ENCODE assay signal across 8 mouse cellular contexts in the genomic region with DNA sequence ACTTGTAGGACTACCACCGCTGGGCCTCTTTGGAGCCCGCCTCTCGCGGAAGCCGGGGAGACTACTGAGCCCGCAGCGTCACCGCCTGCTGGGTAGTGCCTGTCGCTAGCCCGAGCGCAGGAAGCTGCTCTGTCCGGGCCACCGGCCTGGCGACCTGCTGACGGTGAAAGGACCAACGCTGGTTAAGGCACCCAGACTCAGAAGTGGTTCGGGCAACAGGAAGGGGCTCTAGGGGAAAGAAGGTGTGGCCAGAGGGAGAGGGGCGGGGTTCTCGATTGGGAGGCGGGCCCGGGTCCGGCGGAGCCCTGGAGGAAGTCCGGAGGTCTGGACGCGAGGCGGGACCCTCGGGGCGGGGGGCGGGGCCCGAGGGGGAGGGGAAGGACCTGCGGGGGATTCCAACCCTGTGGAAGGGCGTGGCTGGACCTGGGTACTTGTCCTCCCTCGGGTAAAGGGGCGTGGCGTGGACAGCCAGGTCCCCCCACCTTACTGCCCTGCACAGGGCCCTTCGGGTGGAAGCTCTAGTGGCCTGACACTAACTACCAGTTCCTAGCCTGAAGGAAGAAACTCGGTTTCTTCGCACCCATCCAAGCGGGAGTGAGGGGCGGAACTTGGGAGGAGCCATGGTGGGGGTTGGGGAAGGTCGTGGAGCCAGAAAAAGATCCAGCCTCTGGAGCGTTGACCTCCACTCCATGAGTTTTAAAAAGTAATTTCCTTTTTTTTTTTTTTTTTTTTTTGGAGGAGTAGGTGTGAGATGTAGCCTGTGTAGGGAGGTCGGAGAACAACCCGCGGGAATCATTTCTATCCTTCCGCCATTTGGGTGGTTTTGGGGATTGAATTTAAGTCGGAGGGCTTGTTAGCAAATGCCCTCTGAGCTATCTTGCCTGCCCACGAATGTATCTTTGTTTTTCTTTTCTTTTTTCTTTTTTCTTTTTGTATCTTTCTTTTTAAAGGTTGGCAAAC. TPM values are rescaled to one million over a fixed set of nuclear protein-coding genes. Genes with fewer than 3 reads are reported as not detected.
DNase-seq lines count a peak whose midpoint lies in the region; ATAC-seq lines count a peak whose summit lies in the region.

No protein-coding gene starts in this region.

- peak overlapping the region; percentile 84 for H3K9ac ChIP-seq in heart, embryonic 14.5 days (ENCODE audit: low read length)
- H3K9ac ChIP-seq in neural tube, embryonic 13.5 days = peak overlapping the region; percentile 72

- peak; percentile 96 for DNase-seq in kidney, postnatal 10 days
- DNase-seq in lung, adult 18-20 months = peak; percentile 94 to 96
- peak; percentile 91 for DNase-seq in testis, postnatal 14 days (ENCODE audit: low spot score)

- peak overlapping the region; percentile 91 for H3K27ac ChIP-seq in brown adipose tissue, adult 24 weeks (replicated peaks; ENCODE audit: low read depth, low read length)
- H3K27ac ChIP-seq in heart, embryonic 14.5 days (replicated peaks in 1 of 2; ENCODE audit: control insufficient read depth in 1 of 2, insufficient read depth in 1 of 2, low read depth in 2 of 2, low read length in 2 of 2) = peak overlapping the region; percentile 87 to 95
- H3K27ac ChIP-seq in neural tube, embryonic 13.5 days (replicated peaks) = peak overlapping the region; percentile 71

- peaks cover 6% of the 10 kb centered on the region; the same call in 1 of the 2 replicates for H3K4me1 ChIP-seq in brown adipose tissue, adult 24 weeks (ENCODE audit: control insufficient read depth, insufficient read depth, insufficient read length, low read length)
- peaks cover 41 to 44% of the 10 kb centered on the region in 2 experiments for H3K4me1 ChIP-seq in heart, embryonic 14.5 days (ENCODE audit: control insufficient read depth in 2 of 2, insufficient read depth in 2 of 2, low read length in 2 of 2)
- H3K4me1 ChIP-seq in neural tube, embryonic 13.5 days (replicated peaks) = peaks cover 23% of the 10 kb centered on the region

- ATAC-seq in CD4-positive, CD25-positive, alpha-beta regulatory T cell, adult 4 months = peak; percentile 79
- peak; percentile 55; the same call in 1 of the 2 replicates for ATAC-seq in erythroid progenitor cell, adult 5-6 weeks (replicated peaks; ENCODE audit: low FRiP score, poor library complexity, severe bottlenecking)
- peak; percentile 84 for ATAC-seq in heart, embryonic 14.5 days (ENCODE audit: insufficient number of reproducible peaks, insufficient read depth, low FRiP score, low read depth)
- ATAC-seq in neural tube, embryonic 13.5 days (ENCODE audit: low read depth) = peak; percentile 52

- H3K36me3 ChIP-seq in heart, embryonic 14.5 days (ENCODE audit: control insufficient read depth, insufficient read depth, low read length) = no peaks in the 10 kb centered on the region
- H3K36me3 ChIP-seq in neural tube, embryonic 13.5 days = no peaks in the 10 kb centered on the region

- no peaks in the 10 kb centered on the region for H3K27me3 ChIP-seq in heart, embryonic 14.5 days (ENCODE audit: control insufficient read depth, insufficient read depth, low read length)
- H3K27me3 ChIP-seq in neural tube, embryonic 13.5 days = no peaks in the 10 kb centered on the region

- WGBS in heart, embryonic 14.5 days = 2% methylated on average over 48 of the region's 49 CpGs
- WGBS in neural tube, embryonic 13.5 days = under 1% methylated on average over 49 of the region's 49 CpGs

- peak overlapping the region; percentile 63 for H3K4me2 ChIP-seq in heart, embryonic 14.5 days (ENCODE audit: low read length)
- peak overlapping the region; percentile 86 for H3K4me2 ChIP-seq in neural tube, embryonic 13.5 days

- peak overlapping the region; percentile 82 for H3K4me3 ChIP-seq in brown adipose tissue, adult 24 weeks (ENCODE audit: insufficient read depth, low read depth, low read length)
- peak overlapping the region; percentile 58 to 77 for H3K4me3 ChIP-seq in heart, embryonic 14.5 days (ENCODE audit: control insufficient read depth in 1 of 2, insufficient read depth in 1 of 2, low read depth in 1 of 2, low read length in 2 of 2)
- H3K4me3 ChIP-seq in neural tube, embryonic 13.5 days = peak overlapping the region; percentile 52

- H3K9me3 ChIP-seq in heart, embryonic 14.5 days (ENCODE audit: control insufficient read depth, low read length) = no peaks in the 10 kb centered on the region
- no peaks in the 10 kb centered on the region for H3K9me3 ChIP-seq in neural tube, embryonic 13.5 days

RNA-seq across cellular contexts. Expression of a gene that starts 9.9 kb away (rescaled TPM):
- not detected for polyA plus RNA-seq in CD4-positive, CD25-positive, alpha-beta regulatory T cell, adult 4 months (2017; shearing (Covaris generic))
- not detected in 2 replicates for polyA plus RNA-seq in brown adipose tissue, adult 24 weeks (2012; ENCODE audit: insufficient read depth, insufficient read length, missing spikeins)
- total RNA-seq in erythroid progenitor cell, adult 5-6 weeks (2015; ENCODE audit: low replicate concordance) = 7.5 TPM in 1 of 2 replicates, not detected in the other
- total RNA-seq in erythroid progenitor cell, adult 5-6 weeks (2017; ENCODE audit: low replicate concordance) = not detected in 2 replicates
- not detected in 2 replicates for polyA plus RNA-seq in heart, embryonic 14.5 days (2014; fragmentation: Nextera tagmentation; extraction: Ambion mirVana)
- polyA plus RNA-seq in neural tube, embryonic 13.5 days (2015; fragmentation: Nextera tagmentation; extraction: Ambion mirVana) = not detected in 2 replicates

RNA-seq across cellular contexts. Expression of a gene that starts 10.1 kb away (rescaled TPM):
- polyA plus RNA-seq in CD4-positive, CD25-positive, alpha-beta regulatory T cell, adult 4 months (2017; shearing (Covaris generic)) = not detected
- polyA plus RNA-seq in brown adipose tissue, adult 24 weeks (2012; ENCODE audit: insufficient read depth, insufficient read length, missing spikeins) = not detected in 2 replicates
- total RNA-seq in erythroid progenitor cell, adult 5-6 weeks (2015; ENCODE audit: low replicate concordance) = not detected in 2 replicates
- not detected in 2 replicates for total RNA-seq in erythroid progenitor cell, adult 5-6 weeks (2017; ENCODE audit: low replicate concordance)
- polyA plus RNA-seq in heart, embryonic 14.5 days (2014; fragmentation: Nextera tagmentation; extraction: Ambion mirVana) = not detected in 2 replicates
- polyA plus RNA-seq in neural tube, embryonic 13.5 days (2015; fragmentation: Nextera tagmentation; extraction: Ambion mirVana) = not detected in 2 replicates

RNA-seq across cellular contexts. Expression of a gene that starts 12.5 kb away (rescaled TPM):
- polyA plus RNA-seq in CD4-positive, CD25-positive, alpha-beta regulatory T cell, adult 4 months (2017; shearing (Covaris generic)) = 1 to 10 TPM; 2.3 to 2.6 TPM
- 3.5 and 4.9 TPM in 2 replicates for polyA plus RNA-seq in brown adipose tissue, adult 24 weeks (2012; ENCODE audit: insufficient read depth, insufficient read length, missing spikeins)
- total RNA-seq in erythroid progenitor cell, adult 5-6 weeks (2015; ENCODE audit: low replicate concordance) = 13.8 and 16.9 TPM in 2 replicates
- 4.4 and 10.6 TPM in 2 replicates for total RNA-seq in erythroid progenitor cell, adult 5-6 weeks (2017; ENCODE audit: low replicate concordance)
- polyA plus RNA-seq in heart, embryonic 14.5 days (2014; fragmentation: Nextera tagmentation; extraction: Ambion mirVana) = 301 and 313 TPM in 2 replicates
- polyA plus RNA-seq in neural tube, embryonic 13.5 days (2015; fragmentation: Nextera tagmentation; extraction: Ambion mirVana) = 1,745 and 1,831 TPM in 2 replicates

RNA-seq across cellular contexts. Expression of a gene that starts 39.5 kb away (rescaled TPM):
- polyA plus RNA-seq in CD4-positive, CD25-positive, alpha-beta regulatory T cell, adult 4 months (2017; shearing (Covaris generic)) = 10 to 100 TPM; 30.8 to 37.9 TPM
- polyA plus RNA-seq in brown adipose tissue, adult 24 weeks (2012; ENCODE audit: insufficient read depth, insufficient read length, missing spikeins) = 24.8 and 35.7 TPM in 2 replicates
- 127 and 193 TPM in 2 replicates for total RNA-seq in erythroid progenitor cell, adult 5-6 weeks (2015; ENCODE audit: low replicate concordance)
- 200 and 208 TPM in 2 replicates for total RNA-seq in erythroid progenitor cell, adult 5-6 weeks (2017; ENCODE audit: low replicate concordance)
- polyA plus RNA-seq in heart, embryonic 14.5 days (2014; fragmentation: Nextera tagmentation; extraction: Ambion mirVana) = 23.2 and 25.5 TPM in 2 replicates
- polyA plus RNA-seq in neural tube, embryonic 13.5 days (2015; fragmentation: Nextera tagmentation; extraction: Ambion mirVana) = 34.8 and 38.1 TPM in 2 replicates

RNA-seq across cellular contexts. Expression of a gene that starts 41.6 kb away (rescaled TPM):
- polyA plus RNA-seq in CD4-positive, CD25-positive, alpha-beta regulatory T cell, adult 4 months (2017; shearing (Covaris generic)) = 100 to 1,000 TPM; 270 to 328 TPM
- polyA plus RNA-seq in brown adipose tissue, adult 24 weeks (2012; ENCODE audit: insufficient read depth, insufficient read length, missing spikeins) = 46.2 and 49.1 TPM in 2 replicates
- total RNA-seq in erythroid progenitor cell, adult 5-6 weeks (2015; ENCODE audit: low replicate concordance) = 100 and 125 TPM in 2 replicates
- total RNA-seq in erythroid progenitor cell, adult 5-6 weeks (2017; ENCODE audit: low replicate concordance) = 102 and 111 TPM in 2 replicates
- 123 and 124 TPM in 2 replicates for polyA plus RNA-seq in heart, embryonic 14.5 days (2014; fragmentation: Nextera tagmentation; extraction: Ambion mirVana)
- polyA plus RNA-seq in neural tube, embryonic 13.5 days (2015; fragmentation: Nextera tagmentation; extraction: Ambion mirVana) = 116 and 120 TPM in 2 replicates

Comparison
In these comparisons a context has a peak if more than half of its experiments do, and no peak if none do; other contexts are left out.
1. Peak in every context shown above with its lines: DNase-seq, ATAC-seq, H3K4me3 ChIP-seq and H3K27ac ChIP-seq.
2. RNA of a gene that starts 12.5 kb away (polyA plus RNA-seq): 1,745 to 1,831 TPM in neural tube, embryonic 13.5 days and 301 to 313 TPM in heart, embryonic 14.5 days; 3.5 to 4.9 TPM in brown adipose tissue, adult 24 weeks and 2.3 to 2.6 TPM in CD4-positive, CD25-positive, alpha-beta regulatory T cell, adult 4 months; every median in the first group is over 10 times any median in the second.